Mouse (Mus musculus): Measurements from ENCODE around the gene Dtd1. TPM values are rescaled to one million over a fixed set of nuclear protein-coding genes. Genes with fewer than 3 reads are reported as not detected.
"Not testable (repeated sequence)": the region's sequence is repeated elsewhere in the genome, so short reads cannot be mapped to it uniquely, and the experiment has no call there.

Gene Dtd1
- total RNA-seq (2021) = 10 to 100 TPM; 54.8 to 55.5 TPM
- long read RNA-seq, experiment 1, transcript Dtd1-201 (6 exons, 1,350 nt) = major isoform, 45 of 49 reads
- long read RNA-seq, experiment 1, partial matches to known transcripts = 1 of 49 reads
- long read RNA-seq, experiment 1, other reads (novel, unspliced or antisense) = 3 of 49 reads
- long read RNA-seq, experiment 2, transcript Dtd1-201 (6 exons, 1,350 nt) = major isoform, 80 of 91 reads
- long read RNA-seq, experiment 2, partial matches to known transcripts = 2 of 91 reads
- long read RNA-seq, experiment 2, other reads (novel, unspliced or antisense) = 9 of 91 reads

DNA sequence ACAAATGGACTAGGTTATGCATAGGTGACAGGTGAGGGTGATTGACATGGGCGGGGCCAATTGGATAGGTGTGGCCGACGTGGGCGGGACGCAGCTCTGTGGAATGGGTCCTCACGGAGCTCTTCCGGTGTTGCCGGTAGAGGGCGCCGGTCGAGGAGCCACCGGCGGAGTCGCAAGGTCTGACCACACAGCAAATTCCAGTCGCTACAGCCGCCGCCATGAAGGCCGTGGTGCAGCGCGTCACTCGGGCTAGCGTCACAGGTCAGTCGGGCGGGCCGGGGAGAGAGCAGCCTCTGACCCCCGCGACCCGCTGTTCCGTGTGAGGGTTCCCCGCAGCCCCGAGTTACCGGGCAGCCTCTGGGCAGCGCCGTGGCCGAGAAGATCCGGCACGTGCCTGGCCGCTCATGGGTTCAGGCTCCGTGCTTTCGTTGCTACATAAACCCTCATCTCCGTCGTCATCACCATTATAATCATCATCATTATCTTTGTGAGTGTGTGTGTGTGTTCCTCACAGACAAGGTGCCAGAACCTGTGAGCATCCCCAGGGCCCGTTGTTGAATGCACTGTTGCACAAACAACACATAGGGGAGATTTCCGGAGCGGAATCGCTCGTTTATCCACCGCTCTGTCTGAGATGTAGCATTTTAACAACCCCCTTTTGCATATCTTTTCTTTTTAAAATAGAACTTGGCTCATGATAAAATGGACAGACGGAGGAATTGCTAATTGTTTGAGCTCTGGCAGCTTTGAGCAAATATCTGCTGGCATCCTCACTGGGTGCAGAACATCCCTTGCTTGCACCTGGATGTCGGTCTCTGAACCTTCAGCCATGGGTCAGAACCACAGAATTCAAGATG is at the start of gene Dtd1:
TSS of gene Dtd1 (plus strand) at position 67 of the 857 bp plus-strand sequence.
- peak; percentile 82 to 83 for DNase-seq (ENCODE audit: low spot score in 2 of 2)

DNA sequence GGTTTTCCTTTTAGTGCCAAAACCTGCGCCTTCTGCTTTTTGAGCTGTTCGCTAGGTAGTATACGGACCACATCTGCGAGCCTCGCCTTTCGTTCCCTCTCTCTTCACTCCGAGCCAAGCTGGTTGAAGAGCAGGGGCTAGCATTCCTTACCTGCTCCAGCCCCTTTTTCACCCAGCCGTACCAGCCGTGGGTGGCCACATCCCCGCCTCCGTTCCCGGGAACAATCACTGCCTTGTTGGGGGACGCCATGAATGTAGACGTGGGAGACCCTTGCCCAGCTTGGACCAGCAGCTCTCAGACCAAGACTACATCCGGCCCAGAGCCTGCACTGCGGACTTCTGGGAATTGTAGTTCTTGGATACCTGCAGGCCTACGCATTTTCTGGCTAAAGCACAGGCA is 49.2 kb upstream of the Dtd1 start, which contains the start of gene Rbbp9:
TSS of gene Rbbp9 (minus strand) at position 341 of the 400 bp plus-strand sequence.
- peak; percentile 72 to 81 for DNase-seq (ENCODE audit: low spot score in 2 of 2)

DNA sequence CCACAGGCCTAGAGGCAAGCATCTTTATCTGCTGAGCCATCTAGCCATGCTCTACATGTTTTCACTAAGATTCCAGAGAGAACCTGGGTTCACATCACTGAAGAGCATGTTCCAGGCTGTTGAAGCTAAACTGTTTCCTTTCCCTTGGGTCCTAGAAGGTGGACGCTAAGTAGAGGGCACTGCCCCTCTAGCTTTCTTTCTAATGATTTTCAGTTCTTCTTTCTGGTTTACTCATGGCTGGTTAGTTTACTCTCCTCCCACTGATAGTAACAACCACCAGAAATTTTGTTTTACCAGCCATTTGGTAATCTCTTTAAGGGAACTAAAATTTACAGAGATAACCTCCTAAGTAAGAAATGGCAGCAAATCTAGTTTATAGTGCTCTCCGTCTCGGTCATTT is 45.8 kb upstream of the Dtd1 start:
- DNase-seq (ENCODE audit: low spot score in 2 of 2) = no peak

DNA sequence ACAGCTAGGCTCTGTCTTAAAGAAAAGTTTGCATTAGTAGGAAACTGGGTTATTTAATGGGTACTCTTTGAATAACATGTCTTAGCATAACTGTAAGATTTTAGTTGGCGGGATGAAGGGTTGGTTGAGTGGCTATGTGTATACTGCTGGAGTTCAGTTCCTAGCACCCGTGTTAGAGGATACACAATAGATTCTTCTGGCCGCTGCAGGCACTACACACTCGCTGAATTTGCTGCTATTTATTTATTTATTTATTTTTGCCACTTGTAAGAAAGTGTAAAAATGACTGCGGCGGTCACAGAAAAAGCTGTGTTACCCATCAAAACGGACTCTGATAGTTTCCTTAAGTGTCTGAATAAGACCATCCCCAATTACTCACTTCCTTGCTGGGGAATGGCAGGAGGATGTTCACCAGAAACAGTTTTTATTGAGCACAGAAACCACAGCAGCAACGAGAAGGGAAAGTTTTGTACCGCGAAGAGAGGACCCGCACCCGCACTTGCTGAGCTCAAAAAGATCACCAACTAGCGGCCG is 44.3 kb upstream of the Dtd1 start:
- DNase-seq (ENCODE audit: low spot score in 2 of 2) = no peak

DNA sequence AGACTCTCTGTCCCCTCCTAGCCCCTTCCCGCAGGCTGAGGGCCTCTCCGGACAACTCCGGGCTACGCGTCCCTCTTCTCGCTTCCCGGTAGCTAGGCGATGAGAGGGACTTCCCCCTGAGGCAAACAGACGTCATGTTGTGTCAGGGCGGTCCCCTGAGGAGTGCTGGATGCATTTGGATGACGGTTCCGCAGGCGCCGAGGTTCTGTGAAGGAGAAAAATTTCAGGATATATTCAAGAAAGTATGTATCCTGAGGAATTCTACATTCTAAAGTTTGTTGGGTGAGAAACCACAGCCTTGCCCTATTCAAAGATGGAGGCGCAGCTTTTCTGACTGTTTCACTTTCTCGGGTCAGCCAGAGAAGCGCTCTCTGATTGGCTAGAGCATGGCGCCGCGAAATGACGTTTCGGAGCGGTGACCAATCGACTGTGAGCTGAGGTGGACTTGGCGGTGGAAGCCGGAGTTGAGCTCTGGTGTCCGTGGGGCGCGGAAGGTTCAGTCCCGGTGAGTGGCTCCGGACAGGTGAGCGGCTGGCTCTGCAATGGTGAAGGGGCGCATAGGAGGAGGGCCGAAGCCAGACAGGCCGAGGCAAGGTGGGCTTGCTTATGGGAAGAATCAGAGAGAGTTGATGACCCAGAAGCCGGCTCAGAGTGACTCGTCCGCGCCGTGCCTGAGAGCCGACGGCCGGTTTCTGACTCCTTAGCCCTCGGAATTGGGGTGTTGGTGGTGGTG is 43.7 kb upstream of the Dtd1 start, which contains the start of gene Sec23b:
TSS of gene Sec23b (plus strand) at position 410 of the 733 bp plus-strand sequence.
- DNase-seq (ENCODE audit: low spot score in 2 of 2) = peak; percentile 94 to 98

DNA sequence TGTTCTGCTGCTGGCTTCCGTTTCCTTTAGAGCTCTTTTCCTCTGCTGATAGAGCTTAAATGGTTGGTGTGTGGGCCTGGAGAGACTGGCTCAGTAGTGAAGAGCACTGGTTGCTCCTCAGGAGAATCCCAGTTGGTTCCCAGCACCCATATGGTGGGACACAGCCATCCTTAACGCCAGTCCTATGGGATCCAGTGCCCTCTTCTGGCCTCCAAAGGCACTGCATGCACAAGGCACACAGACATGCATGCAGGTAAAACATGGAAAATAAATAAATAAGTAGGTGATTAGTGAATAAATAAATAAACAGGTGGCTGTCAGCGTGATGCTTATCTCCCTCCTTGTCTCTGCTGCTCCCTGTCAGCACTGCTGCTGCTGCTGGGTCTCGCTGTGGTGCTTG is 11.0 kb upstream of the Dtd1 start:
- DNase-seq (ENCODE audit: low spot score in 2 of 2) = no peak

DNA sequence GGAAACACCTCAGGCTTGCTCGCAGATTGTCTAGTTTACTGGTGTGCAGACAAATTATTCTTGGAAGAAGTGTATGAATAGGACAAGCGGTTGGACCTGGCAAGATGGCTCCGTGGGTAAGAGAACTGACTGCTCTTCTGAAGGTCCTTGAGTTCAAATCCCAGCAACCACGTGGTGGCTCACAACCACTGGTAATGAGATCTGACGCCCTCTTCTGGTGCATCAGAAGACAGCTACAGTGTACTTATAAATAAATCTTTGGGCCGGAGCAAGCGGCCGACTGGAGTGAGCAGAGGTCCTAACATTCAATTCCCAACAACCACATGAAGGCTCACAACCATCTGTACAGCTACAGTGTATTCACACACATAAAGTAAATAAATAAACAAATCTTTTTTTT is 6.7 kb upstream of the Dtd1 start:
- DNase-seq (ENCODE audit: low spot score in 2 of 2) = not testable (repeated sequence)

DNA sequence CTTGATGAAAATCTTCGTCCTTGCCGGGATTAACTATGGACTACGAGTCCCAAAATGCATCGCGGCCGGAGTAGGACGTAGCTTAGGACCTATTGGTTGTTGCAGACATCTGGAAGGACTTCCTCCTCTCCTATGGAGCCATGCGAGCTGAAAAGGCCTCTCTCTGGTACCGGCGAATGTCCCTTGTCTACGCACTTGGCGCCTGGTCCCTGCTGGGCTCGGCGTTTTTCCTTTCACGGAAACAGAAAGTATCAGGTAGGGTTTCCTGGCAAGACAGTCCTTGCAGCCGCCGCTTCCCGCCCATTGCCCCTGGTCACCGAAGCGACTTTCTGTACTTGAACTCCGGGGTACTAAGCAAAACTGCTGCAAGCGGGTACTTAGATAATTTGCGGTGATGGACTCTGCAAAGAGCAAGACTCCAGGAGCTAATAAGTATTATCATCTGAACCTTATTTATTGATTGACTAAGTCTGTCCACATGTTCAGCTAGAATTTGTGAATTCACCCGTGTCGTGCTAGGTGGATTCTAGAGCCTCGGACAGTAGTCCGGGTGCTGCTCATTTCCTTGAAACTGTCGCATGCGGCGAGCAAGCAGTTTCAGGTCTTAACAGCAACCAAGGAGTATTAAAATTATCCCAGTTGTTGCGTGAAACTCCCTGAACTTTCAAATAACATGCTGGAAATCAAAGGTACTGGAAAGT is 5.6 kb upstream of the Dtd1 start, which contains the start of gene Smim26:
TSS of gene Smim26 (plus strand) at position 104 of the 701 bp plus-strand sequence.
- peak; percentile 77 to 86 for DNase-seq (ENCODE audit: low spot score in 2 of 2)

DNA sequence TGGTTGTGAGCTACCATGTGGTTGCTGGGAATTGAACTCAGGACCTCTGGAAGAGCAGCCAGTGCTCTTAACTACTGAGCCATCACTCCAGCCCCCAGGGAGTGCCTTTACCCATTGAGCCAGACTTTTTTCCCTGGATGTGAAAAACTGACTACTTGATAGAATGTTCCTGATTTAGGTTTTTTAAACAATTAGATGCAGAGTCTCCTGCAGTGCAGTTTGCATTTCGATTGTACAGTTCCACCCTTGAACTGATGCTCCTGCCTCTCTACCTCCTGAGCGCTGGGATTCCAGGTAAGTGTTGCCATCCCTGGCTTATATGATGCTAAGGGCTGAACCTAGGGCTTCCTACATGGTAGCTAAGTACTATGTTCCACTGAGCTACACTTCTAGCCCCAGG is 1.7 kb upstream of the Dtd1 start:
- DNase-seq (ENCODE audit: low spot score in 2 of 2) = no peak

DNA sequence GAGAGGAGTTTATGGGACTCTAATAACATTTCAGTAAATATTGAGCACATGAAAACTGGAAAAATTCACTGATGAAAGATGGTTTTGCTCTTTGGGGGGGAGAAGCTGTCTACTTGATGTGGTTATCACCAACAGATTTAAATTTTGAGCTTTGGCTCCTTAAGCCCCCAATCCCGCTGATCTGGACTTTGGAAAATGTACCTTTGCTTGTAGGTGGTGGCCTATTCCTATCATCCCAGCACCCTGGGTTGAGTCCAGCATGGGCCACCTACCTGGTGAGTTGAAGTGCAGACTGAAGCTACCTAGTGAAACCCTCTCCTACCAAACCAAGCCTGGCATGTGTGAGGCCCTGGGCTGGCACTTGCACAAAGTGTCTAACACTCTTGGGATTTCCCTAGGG is 1.9 kb downstream of the Dtd1 start:
- DNase-seq (ENCODE audit: low spot score in 2 of 2) = no peak

DNA sequence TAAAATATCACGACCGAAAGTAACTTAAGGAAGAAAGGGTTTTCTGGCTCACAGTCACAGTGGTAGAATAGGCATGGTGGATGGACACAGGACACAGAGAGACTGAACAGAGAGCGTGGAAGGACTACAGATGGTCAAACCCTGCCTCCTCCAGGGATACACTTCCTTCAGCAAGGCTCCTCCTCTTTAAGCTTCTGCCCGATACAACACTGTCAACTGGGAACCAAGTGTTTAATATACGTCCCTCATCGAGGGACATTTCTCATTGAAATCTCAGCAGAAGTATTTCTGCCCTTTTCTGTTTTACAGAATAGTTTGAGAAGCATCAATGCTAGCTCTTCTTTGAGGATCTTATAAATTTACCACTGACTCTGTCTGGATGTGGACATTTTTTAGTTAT is 14.3 kb downstream of the Dtd1 start:
- no peak for DNase-seq (ENCODE audit: low spot score in 2 of 2)

DNA sequence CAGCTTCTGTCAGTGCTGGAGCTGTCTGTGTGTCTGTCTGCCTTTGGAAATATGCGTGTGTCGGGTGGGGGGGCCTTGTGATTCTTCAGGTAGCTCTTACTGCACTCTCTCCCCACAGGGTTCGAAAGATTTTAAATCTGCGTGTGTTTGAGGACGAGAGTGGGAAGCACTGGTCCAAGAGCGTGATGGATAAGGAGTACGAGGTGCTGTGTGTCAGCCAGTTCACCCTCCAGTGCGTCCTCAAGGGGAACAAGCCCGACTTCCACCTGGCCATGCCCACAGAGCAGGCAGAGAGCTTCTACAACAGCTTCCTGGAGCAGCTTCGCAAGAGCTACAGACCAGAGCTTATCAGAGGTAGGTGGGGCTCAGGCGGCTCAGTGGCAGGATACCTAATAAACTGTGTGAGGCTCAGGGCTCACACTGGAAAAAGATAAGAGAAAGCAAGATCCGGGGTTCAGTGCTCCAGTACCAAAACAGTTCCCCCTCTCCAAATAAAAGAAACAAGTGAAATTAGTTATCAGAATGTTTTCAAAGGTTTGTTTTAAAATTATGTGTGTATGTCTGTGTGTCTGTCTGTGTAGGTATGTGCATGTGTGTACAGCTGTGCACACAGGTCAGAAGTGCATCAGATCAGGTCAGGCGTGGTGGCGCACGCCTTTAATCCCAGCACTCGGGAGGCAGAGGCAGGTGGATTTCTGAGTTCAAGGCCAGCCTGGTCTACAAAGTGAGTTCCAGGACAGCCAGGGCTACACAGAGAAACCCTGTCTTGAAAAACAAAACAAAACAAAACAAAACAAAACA is 17.6 kb downstream of the Dtd1 start:
- DNase-seq (ENCODE audit: low spot score in 2 of 2) = no peak

DNA sequence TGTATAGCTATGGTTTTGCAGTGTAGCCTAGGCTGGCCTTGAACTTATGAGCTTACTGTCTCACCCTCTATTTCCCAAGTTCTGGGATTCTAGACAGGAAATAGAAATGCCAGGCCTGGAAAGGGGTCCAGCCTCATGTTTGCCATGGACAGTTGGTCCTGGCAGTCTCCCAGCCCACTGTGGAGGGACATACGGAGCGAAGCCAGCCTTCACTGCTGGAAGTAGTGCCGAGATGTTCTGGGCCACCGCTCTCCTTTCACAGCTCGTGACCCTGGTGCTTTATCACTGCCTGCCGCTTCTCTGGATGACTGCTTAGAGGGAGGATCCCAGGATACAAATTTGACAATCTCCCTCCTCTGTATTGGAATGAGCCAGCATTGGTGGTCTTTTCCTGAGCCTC is 21.8 kb downstream of the Dtd1 start:
- no peak for DNase-seq (ENCODE audit: low spot score in 2 of 2)

DNA sequence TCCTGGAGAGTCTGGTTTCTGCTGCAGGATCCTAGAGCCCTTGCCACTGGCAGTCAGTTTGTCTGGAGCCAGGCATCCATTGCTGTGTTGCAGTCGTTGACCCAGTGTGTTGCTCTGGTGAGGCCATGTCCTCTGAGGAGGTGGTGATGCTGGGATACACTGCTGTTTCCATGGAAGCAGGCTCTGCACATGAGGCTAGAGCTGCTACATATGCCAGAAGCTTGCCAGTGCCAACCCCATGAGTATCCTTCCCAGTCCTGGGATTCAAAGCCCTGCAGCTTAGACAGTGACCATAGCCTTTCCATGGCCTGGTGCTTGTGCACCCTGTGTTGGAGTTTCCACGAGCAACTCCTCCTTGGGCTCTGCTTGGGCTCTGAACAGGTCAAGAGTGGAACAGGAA is 33.9 kb downstream of the Dtd1 start:
- DNase-seq (ENCODE audit: low spot score in 2 of 2) = no peak

DNA sequence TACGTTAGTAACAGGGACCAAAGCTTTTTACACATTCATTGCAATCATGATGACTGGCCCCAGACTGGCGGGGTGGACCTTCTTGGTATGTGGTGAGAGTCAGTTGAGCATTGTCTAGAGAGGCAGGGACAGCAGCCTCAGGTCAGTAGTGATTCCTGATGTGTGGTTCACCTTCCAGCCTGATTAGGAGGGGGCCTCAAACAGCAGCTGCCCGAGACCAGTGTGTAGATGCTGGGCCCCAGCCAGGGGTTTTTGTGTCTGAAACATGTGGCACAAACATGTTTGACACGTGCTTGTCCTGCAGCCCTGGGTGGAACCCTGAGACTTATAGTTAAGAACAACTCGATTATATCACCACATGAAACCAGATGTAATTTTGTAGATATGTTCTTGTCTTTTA is 34.5 kb downstream of the Dtd1 start:
- DNase-seq (ENCODE audit: low spot score in 2 of 2) = no peak

DNA sequence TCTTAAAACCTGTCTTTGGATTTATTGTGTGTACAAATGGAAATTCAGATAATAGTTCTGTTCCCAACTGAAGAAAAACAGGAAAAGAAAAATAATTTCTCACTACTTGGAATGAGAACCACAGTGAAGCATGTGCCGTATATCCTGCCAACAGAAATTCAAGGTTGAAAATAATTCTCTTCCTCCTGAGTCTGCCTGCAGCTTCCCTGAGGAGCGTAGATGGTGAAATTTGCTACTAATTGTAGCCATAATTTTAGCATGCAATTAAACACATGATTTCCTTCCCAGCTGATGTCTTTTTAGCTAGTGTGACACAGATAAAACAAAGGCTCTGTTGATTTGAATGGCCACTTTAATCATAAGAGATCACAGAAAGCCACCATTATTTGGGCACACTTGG is 35.0 kb downstream of the Dtd1 start:
- DNase-seq (ENCODE audit: low spot score in 2 of 2) = no peak

DNA sequence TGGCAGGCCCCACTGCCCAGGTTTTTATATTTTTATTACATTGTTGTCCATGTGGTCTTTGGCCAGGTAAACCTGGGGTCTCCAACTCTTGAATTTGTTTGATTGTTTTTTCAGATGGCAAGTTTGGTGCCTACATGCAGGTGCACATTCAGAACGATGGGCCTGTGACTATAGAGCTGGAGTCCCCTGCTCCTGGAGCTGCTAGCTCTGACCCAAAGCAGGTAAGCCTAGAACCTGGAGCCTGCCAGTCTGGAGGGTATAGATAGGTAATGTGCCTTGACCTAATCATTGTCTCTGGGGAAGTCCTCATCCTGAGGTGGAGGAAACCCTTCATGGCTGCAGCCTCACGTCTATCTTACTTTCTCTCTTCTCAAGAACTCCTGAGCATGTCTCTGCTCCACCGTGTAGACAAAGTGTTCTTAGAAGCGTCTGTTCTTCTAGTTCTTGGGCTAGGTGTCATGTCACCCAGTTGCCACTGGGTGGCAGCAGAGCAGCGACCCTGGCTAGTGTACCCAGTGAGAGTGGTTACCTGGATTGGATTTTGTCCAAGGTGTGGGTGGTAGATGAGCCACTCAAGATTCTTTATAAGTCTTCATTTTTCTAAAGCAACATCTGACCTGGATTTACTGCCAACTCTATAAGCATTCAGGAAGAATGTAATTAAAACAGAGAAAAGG is 36.1 kb downstream of the Dtd1 start:
- DNase-seq (ENCODE audit: low spot score in 2 of 2) = peak; percentile 52 to 71

DNA sequence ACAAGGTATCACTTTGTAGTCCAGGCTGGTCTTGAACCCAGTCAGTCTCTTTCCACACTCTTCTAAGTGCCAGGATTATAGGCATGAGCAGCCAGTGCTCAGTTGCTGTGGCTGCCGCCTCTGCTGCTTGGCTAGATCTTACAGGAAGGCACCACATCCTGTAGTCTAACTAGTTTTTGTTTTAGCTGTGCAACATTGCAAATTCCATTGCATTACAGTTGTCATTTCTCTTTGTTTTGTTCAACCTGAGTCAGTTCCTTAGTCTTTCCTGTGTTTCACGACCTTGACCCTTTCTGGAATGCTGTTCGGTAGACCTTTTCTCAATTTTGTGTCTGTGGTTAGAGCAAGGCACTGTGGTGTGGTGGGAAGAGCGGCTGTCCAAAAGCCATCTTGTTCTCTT is 37.5 kb downstream of the Dtd1 start:
- no peak for DNase-seq (ENCODE audit: low spot score in 2 of 2)

DNA sequence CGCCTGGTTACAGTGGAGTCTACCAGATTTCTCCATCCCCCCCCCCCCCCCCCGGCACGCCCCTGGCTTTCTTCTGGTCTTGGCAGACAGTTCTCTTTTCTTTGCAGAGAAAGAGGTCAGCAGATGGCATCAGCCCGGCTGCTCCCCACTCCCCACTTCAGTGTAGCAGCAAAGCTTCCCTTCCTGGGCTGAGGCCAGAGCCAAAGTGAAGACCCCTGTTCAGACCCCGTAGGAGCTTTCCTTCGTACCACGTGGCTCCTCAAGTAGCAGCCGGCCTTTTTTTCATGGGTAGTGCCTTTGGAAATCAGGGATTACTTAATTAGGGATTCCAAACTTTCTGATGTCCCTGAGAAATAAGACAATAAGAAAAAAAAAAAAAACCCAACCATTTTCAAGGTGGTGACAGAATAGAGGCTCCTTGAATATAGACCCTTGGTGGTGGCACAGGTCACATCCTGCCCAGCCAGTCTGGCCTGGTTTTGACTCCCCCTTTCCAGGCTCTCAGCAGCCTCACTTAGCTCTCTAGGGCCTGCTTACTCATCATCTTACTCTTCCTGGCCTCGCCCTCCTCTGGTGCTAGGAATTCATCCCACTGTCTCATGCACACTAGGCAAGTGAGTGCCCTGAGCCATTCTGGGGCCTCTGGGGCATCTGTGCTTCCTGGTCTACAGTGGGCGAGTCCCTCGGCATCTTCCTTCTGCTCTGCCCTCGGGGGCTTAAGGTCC is 38.1 kb downstream of the Dtd1 start:
- no peak for DNase-seq (ENCODE audit: low spot score in 2 of 2)
